Mouse (Mus musculus) erythroblast, embryonic 14.5 days (primary cell): ENCODE results near the gene Cdca5.

ENCODE experiments used
- GATA1 ChIP-seq: IDR thresholded peaks from 2 replicates; pipeline ENCODE4 v1.6.1; 2012; ENCODE audit warnings: low read length, inconsistent platforms, mixed read lengths
- TAL1 ChIP-seq: IDR thresholded peaks from 3 replicates; pipeline ENCODE4 v1.6.1; 2012; ENCODE audit warnings: low read length, inconsistent platforms, mixed read lengths

DNA sequence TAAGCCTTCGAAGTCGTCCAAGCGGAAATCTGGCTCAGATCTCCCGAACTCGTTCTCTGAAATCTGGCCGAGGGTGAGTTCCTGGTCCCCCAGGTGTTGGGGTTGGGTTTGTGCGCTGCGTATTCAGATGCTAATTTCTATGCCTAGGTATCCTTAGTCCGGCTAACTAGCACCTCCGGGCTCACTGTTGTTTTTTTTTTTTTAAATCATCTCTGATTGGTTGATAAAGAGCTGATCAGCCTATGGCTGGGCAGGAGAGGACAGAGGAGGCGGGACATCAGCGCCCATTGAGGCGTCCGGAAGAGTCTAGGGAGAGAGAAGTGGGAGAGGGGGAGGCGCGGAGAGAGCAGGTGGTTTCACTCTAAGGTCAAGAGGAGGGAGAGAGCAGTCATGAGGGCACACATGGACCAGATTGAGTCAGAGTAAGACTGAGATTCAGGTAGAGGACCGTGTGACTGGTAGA lies 665 bp downstream of the Cdca5 start:
- TF ChIP-seq GATA1 (no peak), TAL1 (no peak)
